Mouse (Mus musculus) frontal cortex, postnatal 14 days (tissue): ENCODE measurements at regions not wholly inside any gene's neighbourhood (a gene's known extent, or its start where the extent isn't known, plus 50 kb on each side); places are given as distances from the start of the nearest gene placed in this dataset.
"Not testable (repeated sequence)": the region's sequence is repeated elsewhere in the genome, so short reads cannot be mapped to it uniquely, and the experiment has no call there.

Experiments
- DNase-seq, 2 experiments: peaks; one replicate each; pipeline ENCODE4 v3.0.0; 2022; ENCODE audit warnings: low spot score in 2 of 2

- DNase-seq, result no peak
These were observed 1149.0 kb downstream of the 9330182O14Rik start for GRCm38 (mm10) chr15:41283199-41283598.

- DNase-seq, result no peak
These were observed 1152.7 kb downstream of the 9330182O14Rik start for GRCm38 (mm10) chr15:41286809-41287413.

- DNase-seq, result no peak
These were observed 1163.3 kb downstream of the 9330182O14Rik start for GRCm38 (mm10) chr15:41297419-41297818.

GRCm38 (mm10) chr15:41306638-41307037 lies 1172.5 kb downstream of the 9330182O14Rik start:
- DNase-seq, result no peak

GRCm38 (mm10) chr15:41311728-41312320 lies 1177.7 kb downstream of the 9330182O14Rik start:
- DNase-seq, result no peak

GRCm38 (mm10) chr15:41314916-41315315 lies 1180.8 kb downstream of the 9330182O14Rik start:
- no peak for DNase-seq

GRCm38 (mm10) chr15:41325633-41326252 lies 1191.6 kb downstream of the 9330182O14Rik start:
- peak in 1 of 2 experiments; percentile 28 for DNase-seq

- DNase-seq, result no peak
These were observed 1195.1 kb downstream of the 9330182O14Rik start for GRCm38 (mm10) chr15:41329286-41329685.

GRCm38 (mm10) chr15:41330085-41330484 lies 1195.9 kb downstream of the 9330182O14Rik start:
- no peak for DNase-seq

- DNase-seq, result no peak
These were observed 1198.3 kb downstream of the 9330182O14Rik start for GRCm38 (mm10) chr15:41332451-41332850.

GRCm38 (mm10) chr15:41333165-41333564 lies 1199.0 kb downstream of the 9330182O14Rik start:
- DNase-seq, result no peak

- DNase-seq, result not testable (repeated sequence)
These were observed 1206.5 kb downstream of the 9330182O14Rik start for GRCm38 (mm10) chr15:41340621-41341020.

GRCm38 (mm10) chr15:41345554-41345953 lies 1211.4 kb downstream of the 9330182O14Rik start:
- DNase-seq, result no peak

GRCm38 (mm10) chr15:41347221-41347620 lies 1213.1 kb downstream of the 9330182O14Rik start:
- DNase-seq, result no peak

- DNase-seq, result no peak
These were observed 1218.0 kb downstream of the 9330182O14Rik start for GRCm38 (mm10) chr15:41352129-41352528.

- DNase-seq, result no peak
These were observed 1225.1 kb downstream of the 9330182O14Rik start for GRCm38 (mm10) chr15:41359276-41359675.

GRCm38 (mm10) chr15:41374669-41375068 lies 1240.5 kb downstream of the 9330182O14Rik start:
- peak in 1 of 2 experiments; percentile 9 for DNase-seq

- DNase-seq, result no peak
These were observed 1241.7 kb downstream of the 9330182O14Rik start for GRCm38 (mm10) chr15:41375906-41376305.

- no peak for DNase-seq
These were observed 1245.5 kb downstream of the 9330182O14Rik start for GRCm38 (mm10) chr15:41379637-41380036.

- DNase-seq, result no peak
These were observed 1246.3 kb downstream of the 9330182O14Rik start for GRCm38 (mm10) chr15:41380429-41380828.

- DNase-seq, result no peak
These were observed 1256.5 kb downstream of the 9330182O14Rik start for GRCm38 (mm10) chr15:41390699-41391098.
